Mouse (Mus musculus) adrenal gland, adult 8-10 months (tissue): ENCODE results near the gene Methig1. TPM values are rescaled to one million over a fixed set of nuclear protein-coding genes. Genes with fewer than 3 reads are reported as not detected.
"Not testable (repeated sequence)": the region's sequence is repeated elsewhere in the genome, so short reads cannot be mapped to it uniquely, and the experiment has no call there.

ENCODE experiments used
- DNase-seq: peaks from one replicate; pipeline ENCODE4 v3.0.0; 2022
- total RNA-seq, 4 experiments: library from RNA; stranded (reverse); gene quantifications; 2 replicates each; pipeline ENCODE4 v1.2.4; 2022

The Methig1 gene
- total RNA-seq, 4 experiments from 2014 or later, result 0.41 to 0.98 (median 0.71) TPM

GRCm38 (mm10) chr15:100341314-100341980 is 11.5 kb upstream of the Methig1 start:
- DNase-seq, result not testable (repeated sequence)

DNA sequence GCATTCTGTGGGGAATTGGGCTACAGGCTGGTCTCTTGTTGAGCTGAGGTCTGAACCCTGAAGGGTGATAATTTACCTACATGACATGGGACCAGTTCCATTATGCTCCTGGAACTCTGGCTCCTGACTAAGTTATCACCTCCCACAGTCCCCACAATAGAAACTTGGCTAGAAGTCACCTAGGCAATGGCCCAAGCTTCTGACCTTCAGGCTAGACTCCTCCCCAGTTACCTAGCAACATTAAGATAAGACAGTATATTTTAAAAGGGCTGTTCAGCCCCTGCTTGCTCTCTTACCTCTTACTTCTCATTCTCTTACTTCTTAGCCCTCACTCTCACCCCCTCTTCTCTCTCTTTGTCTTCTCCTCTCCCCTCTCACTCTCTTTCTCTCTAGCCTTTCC is 7.5 kb upstream of the Methig1 start:
- DNase-seq, result no peak

- no peak for DNase-seq
These were observed 6.2 kb upstream of the Methig1 start for GRCm38 (mm10) chr15:100346761-100347160.

DNA sequence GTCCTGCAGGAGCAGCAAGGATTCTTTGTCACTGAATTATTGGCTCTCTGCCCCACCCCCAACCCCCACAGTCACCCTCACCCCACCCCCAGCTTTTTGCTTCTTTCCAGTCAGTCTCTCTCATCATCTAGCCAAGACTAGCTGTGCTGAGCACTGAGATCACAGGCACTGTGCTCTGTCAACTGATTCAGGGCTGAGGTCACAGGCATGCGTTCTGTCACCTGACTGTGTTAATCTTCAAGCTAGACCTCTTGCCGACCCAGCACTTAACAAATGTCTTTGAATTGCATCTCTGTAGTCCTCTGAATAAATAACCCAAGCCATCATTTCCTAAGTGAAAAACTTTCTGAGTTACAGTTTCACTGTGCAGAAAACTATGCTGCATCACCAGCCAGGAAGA is 3.5 kb upstream of the Methig1 start:
- no peak for DNase-seq

DNA sequence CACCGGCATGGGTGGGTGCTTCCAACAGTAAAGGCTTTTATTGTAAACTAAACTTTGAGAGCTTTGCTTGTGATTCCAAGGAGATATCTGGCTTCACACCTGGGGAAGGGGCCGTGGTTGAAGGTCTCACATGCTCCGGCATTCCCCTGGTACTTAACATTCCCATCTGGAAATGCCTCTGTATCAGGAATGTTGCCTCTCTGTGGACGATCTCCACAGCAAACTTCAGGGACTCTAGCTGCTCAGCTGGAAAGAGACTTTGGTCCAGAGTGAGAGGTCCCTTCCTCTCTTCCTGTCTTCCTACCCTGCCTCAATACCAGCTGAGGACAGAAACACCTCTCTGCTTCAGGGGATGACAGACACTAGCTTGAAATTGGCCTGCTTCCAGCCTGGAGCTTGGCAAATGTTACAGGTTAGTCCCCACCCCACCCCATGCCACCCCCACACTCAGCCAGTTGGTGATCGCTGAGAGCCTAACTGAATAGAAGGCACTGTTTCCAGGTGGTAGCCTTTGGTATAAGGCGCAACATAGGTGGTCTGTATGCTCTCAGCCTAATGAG is 1.4 kb upstream of the Methig1 start:
- DNase-seq, result no peak

GRCm38 (mm10) chr15:100353399-100353798 is 450 bp downstream of the Methig1 start:
- DNase-seq, result not testable (repeated sequence)

DNA sequence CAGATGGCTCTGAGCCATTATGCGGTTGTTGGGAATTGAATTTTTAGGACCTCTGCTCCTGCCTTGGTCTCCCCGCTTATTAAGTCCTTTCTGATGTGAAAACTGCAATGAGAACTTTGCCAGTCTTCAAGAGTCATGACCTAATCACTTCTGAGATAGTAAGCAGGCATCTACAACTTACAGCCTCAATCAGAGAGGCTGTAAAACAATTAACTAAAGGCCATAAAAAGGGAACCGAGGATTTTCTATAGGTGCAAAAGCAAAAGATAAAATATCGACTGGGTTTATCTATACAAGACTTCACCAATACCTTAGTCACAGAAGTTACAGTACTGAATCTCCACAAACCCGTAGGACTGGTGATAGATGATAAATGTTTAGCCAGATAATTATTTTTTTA is 2.9 kb downstream of the Methig1 start:
- no peak for DNase-seq

GRCm38 (mm10) chr15:100364242-100364641 is 11.3 kb downstream of the Methig1 start, which contains the start of gene Higd1c:
Gene Higd1c (plus strand): TSS chr15:100364542.
- no peak for DNase-seq

DNA sequence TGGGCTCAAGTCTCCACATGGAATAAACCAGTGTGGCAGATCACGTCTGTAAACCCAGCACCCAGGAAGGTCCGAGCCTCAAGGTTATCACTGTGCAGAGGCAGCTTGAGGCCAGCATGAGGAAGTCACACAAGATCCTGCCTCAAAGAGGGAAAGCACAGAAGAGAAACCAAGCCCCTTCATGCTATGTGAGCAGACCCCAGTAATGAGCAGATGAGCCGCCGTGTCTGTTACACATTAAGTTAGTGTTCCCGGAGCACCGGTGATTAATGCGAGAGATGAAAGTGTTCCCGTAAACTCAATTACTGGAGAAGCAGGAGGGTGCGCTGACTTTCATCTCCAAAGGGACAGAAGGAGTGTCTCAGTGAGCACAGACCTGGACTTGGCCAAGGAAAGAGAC is 13.0 kb downstream of the Methig1 start:
- not testable (repeated sequence) for DNase-seq

GRCm38 (mm10) chr15:100367119-100367518 is 14.2 kb downstream of the Methig1 start:
- DNase-seq, result no peak

DNA sequence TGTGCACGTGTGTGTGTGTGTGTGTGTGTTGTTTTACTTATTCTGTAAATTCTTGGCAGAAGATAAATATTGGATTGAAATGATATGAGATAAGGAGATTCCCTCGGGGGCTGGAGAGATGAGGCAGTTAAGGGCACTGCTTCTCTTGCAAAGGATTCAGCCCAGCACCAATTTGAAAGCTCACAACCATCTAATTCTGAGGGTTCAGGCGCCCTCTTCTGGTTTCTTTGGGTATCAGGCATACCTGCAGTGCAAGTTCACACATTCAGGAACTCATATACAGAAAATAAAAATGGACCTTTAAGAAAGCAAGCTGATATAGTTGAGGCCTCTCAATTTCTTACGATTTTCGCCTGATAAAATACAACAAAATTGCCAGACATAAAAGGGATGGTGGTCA is 22.1 kb downstream of the Methig1 start:
- DNase-seq, result no peak

- not testable (repeated sequence) for DNase-seq
These were observed 25.0 kb downstream of the Methig1 start for GRCm38 (mm10) chr15:100377847-100378505.

DNA sequence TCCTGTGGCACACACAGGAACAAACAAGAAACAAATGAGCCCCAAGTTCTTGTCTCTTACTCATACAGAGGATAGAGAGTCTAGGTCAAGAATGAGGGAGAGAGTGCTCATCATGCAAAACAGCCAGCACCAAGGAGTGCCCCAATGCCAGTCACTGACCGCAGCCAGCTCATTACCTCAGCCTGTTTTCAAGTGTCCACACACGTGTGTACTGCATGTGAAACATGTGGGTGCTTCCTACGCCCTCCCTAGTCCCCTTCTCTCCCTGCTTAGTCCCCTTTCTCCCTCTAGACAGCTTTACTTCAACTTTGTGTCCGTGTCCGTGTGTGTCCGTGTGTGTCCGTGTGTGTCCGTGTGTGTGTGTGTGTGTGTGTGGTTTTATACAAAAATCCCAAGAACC is 26.7 kb downstream of the Methig1 start:
- DNase-seq, result no peak

- no peak for DNase-seq
These were observed 27.2 kb downstream of the Methig1 start for GRCm38 (mm10) chr15:100380104-100380503.

GRCm38 (mm10) chr15:100385705-100386104 is 32.8 kb downstream of the Methig1 start:
- DNase-seq, result no peak

DNA sequence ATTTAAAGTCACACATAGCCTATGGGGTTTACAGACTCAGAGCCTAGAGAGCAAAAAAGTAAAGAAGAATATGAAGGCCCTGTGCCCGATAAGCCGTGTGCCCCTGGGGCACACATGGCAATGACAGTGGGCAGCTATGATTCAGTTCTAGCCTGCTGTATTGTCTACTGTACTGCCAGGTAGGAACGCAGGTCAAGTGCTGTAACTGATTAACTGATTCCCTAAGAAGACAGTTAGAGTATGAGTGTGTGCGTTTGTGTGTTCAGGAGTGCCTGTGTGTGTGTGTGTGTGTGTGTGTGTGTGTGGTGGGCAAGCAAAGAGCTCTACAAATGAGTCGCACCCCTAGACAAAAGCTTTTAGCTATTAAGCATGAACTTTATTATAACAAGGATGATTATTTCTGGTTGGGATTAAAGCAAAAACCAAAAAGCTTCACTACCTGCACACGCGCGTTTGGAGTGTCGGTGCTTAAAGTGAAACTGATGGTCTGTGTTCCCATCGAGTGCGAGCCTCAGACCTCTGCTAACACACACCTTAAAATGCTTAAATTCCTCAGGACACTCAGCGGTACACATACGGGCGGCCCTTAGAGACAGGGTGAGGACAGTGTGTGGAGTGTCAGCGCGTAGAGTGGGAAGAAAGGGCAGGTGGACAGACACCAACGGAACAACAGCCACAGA is 34.7 kb downstream of the Methig1 start:
- DNase-seq, result no peak

GRCm38 (mm10) chr15:100388224-100388835 is 35.4 kb downstream of the Methig1 start:
- no peak for DNase-seq

- DNase-seq, result no peak
These were observed 35.9 kb downstream of the Methig1 start for GRCm38 (mm10) chr15:100388886-100389285.

- DNase-seq, result no peak
These were observed 38.1 kb downstream of the Methig1 start for GRCm38 (mm10) chr15:100391066-100391465.

DNA sequence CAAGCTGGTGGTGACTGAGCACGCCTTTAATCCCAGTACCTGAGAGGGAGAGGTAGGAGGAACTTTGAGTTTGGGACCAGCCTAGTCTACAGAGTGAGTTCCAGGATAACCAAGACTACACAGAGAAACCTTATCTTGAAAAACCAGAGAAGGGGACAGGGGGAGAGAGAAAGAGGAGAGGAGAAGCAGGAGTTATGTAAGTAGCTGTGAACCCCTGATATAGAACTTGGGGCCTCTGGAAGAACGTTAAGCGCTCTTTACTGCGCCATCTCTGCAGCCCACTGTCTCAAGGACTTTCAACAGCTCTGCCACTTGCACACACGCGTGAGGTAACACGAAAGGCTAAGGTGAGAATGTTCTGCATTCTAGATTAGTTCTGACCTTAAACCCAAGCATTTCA is 38.6 kb downstream of the Methig1 start:
- no peak for DNase-seq

- no peak for DNase-seq
These were observed 40.1 kb downstream of the Methig1 start for GRCm38 (mm10) chr15:100393016-100393415.

DNA sequence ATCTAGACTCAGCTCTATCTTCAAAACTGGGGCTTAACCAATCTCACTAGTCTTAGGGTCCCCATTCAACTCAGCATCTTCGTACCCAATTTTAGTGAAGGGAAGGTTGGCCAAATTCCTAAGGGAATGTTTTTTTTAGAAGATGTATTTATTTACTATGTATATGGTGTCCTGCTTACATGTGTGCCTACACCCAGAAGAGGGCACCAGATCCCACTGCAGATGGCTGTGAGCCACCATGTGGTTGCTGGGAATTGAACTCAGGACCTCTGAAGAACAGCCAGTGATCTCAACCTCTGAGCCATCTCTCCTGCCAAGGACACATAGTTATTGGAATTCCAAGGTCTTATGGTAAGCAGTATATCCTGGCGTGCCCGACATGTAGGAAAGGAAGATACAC is 42.6 kb downstream of the Methig1 start:
- DNase-seq, result no peak
